Mouse (Mus musculus): ENCODE measurements around the gene Fam234a. TPM values are rescaled to one million over a fixed set of nuclear protein-coding genes. Genes with fewer than 3 reads are reported as not detected.
A peak's percentile ranks its signal among the peaks of the same experiment; 100 is the strongest.
"Not testable (repeated sequence)": the region's sequence is repeated elsewhere in the genome, so short reads cannot be mapped to it uniquely, and the experiment has no call there.

Fam234a gene
- 21.3 and 24.1 TPM in 2 replicates for polyA plus RNA-seq (2014; fragmentation: Nextera tagmentation; extraction: Ambion mirVana)

GRCm38 (mm10) chr17:26244101-26244841 lies at the start of gene Fam234a:
Fam234a (minus strand) TSS chr17:26244242.
- H3K36me3 ChIP-seq (ENCODE audit: control insufficient read depth, insufficient read depth, low read length): no peaks in the 10 kb centered on the region
- H3K9me3 ChIP-seq (ENCODE audit: control insufficient read depth, low read length): no peaks in the 10 kb centered on the region
- no peaks in the 10 kb centered on the region for H3K27me3 ChIP-seq (ENCODE audit: control insufficient read depth, insufficient read depth, low read length)
- H3K4me1 ChIP-seq (replicated peaks; ENCODE audit: control insufficient read depth, insufficient read depth, low read length): no peaks in the 10 kb centered on the region
- peak; percentile 99 for DNase-seq (ENCODE audit: low spot score)
- H3K27ac ChIP-seq (ENCODE audit: low read depth, low read length): 0 out of 2 replicates have a peak within 1 kb of the TSS, but pooled peaks have one; percentile 46
- H3K9ac ChIP-seq (ENCODE audit: low read length): peak within 1 kb of the TSS; percentile 69
- peak; percentile 97 for ATAC-seq (replicated peaks; ENCODE audit: low FRiP score)
- peak within 1 kb of the TSS; percentile 79 for H3K4me2 ChIP-seq (ENCODE audit: low read depth, low read length, severe bottlenecking)
- WGBS: 9% methylated on average over 33 of the region's 33 CpGs
- peak within 1 kb of the TSS; percentile 71 for H3K4me3 ChIP-seq (ENCODE audit: low read depth, low read length)

- no peak overlapping the region for H3K4me3 ChIP-seq (ENCODE audit: low read depth, low read length)
- H3K36me3 ChIP-seq (ENCODE audit: control insufficient read depth, insufficient read depth, low read length): peaks cover 6% of the 10 kb centered on the region; the same call in 1 of the 2 replicates
- DNase-seq (ENCODE audit: low spot score): no peak
- WGBS: 84% methylated on average over 4 of the region's 4 CpGs
- H3K4me2 ChIP-seq (ENCODE audit: low read depth, low read length, severe bottlenecking): no peak overlapping the region
- H3K9ac ChIP-seq (ENCODE audit: low read length): no peak overlapping the region
- no peak overlapping the region for H3K27ac ChIP-seq (ENCODE audit: low read depth, low read length)
- no peak for ATAC-seq (replicated peaks; ENCODE audit: low FRiP score)
- no peaks in the 10 kb centered on the region for H3K4me1 ChIP-seq (replicated peaks; ENCODE audit: control insufficient read depth, insufficient read depth, low read length)
- H3K27me3 ChIP-seq (ENCODE audit: control insufficient read depth, insufficient read depth, low read length): no peaks in the 10 kb centered on the region
- peaks cover 6% of the 10 kb centered on the region; the same call in 1 of the 2 replicates for H3K9me3 ChIP-seq (ENCODE audit: control insufficient read depth, low read length)
These were observed 45.4 kb upstream of the Fam234a start for GRCm38 (mm10) chr17:26289475-26289874.

GRCm38 (mm10) chr17:26286199-26286955 lies 42.3 kb upstream of the Fam234a start:
- Histone ChIP-seq H3K4me1 (replicated peaks; ENCODE audit: control insufficient read depth, insufficient read depth, low read length) (no peaks in the 10 kb centered on the region), H3K27ac (ENCODE audit: low read depth, low read length) (no peak overlapping the region), H3K4me3 (ENCODE audit: low read depth, low read length) (no peak overlapping the region), H3K36me3 (ENCODE audit: control insufficient read depth, insufficient read depth, low read length) (peaks cover 22% of the 10 kb centered on the region; the same call in 1 of the 2 replicates), H3K4me2 (ENCODE audit: low read depth, low read length, severe bottlenecking) (no peak overlapping the region), H3K9me3 (ENCODE audit: control insufficient read depth, low read length) (no peaks in the 10 kb centered on the region), H3K27me3 (ENCODE audit: control insufficient read depth, insufficient read depth, low read length) (no peaks in the 10 kb centered on the region), H3K9ac (ENCODE audit: low read length) (no peak overlapping the region)
- 83% methylated on average over 8 of the region's 8 CpGs for WGBS
- DNase-seq (ENCODE audit: low spot score) (no peak), ATAC-seq (replicated peaks; ENCODE audit: low FRiP score) (no peak)

- H3K9me3 ChIP-seq (ENCODE audit: control insufficient read depth, low read length): no peaks in the 10 kb centered on the region
- no peaks in the 10 kb centered on the region for H3K4me1 ChIP-seq (replicated peaks; ENCODE audit: control insufficient read depth, insufficient read depth, low read length)
- no peak overlapping the region for H3K4me2 ChIP-seq (ENCODE audit: low read depth, low read length, severe bottlenecking)
- H3K9ac ChIP-seq (ENCODE audit: low read length): no peak overlapping the region
- H3K4me3 ChIP-seq (ENCODE audit: low read depth, low read length): no peak overlapping the region
- no peaks in the 10 kb centered on the region for H3K27me3 ChIP-seq (ENCODE audit: control insufficient read depth, insufficient read depth, low read length)
- H3K36me3 ChIP-seq (ENCODE audit: control insufficient read depth, insufficient read depth, low read length): peaks cover 32% of the 10 kb centered on the region
- WGBS: 94% methylated on average over 4 of the region's 4 CpGs
- DNase-seq (ENCODE audit: low spot score) (peak; percentile 52), ATAC-seq (replicated peaks; ENCODE audit: low FRiP score) (no peak)
- H3K27ac ChIP-seq (ENCODE audit: low read depth, low read length): no peak overlapping the region
These were observed 32.7 kb upstream of the Fam234a start for GRCm38 (mm10) chr17:26276711-26277110.

GRCm38 (mm10) chr17:26275933-26276332 lies 31.9 kb upstream of the Fam234a start:
- Histone ChIP-seq H3K4me2 (ENCODE audit: low read depth, low read length, severe bottlenecking) (no peak overlapping the region), H3K9ac (ENCODE audit: low read length) (no peak overlapping the region), H3K27ac (ENCODE audit: low read depth, low read length) (no peak overlapping the region), H3K27me3 (ENCODE audit: control insufficient read depth, insufficient read depth, low read length) (no peaks in the 10 kb centered on the region), H3K36me3 (ENCODE audit: control insufficient read depth, insufficient read depth, low read length) (peaks cover 28% of the 10 kb centered on the region), H3K4me3 (ENCODE audit: low read depth, low read length) (no peak overlapping the region), H3K4me1 (replicated peaks; ENCODE audit: control insufficient read depth, insufficient read depth, low read length) (no peaks in the 10 kb centered on the region), H3K9me3 (ENCODE audit: control insufficient read depth, low read length) (no peaks in the 10 kb centered on the region)
- DNase-seq (ENCODE audit: low spot score) (no peak), ATAC-seq (replicated peaks; ENCODE audit: low FRiP score) (no peak)
- WGBS: 91% methylated on average over 13 of the region's 13 CpGs

- H3K27ac ChIP-seq (ENCODE audit: low read depth, low read length): no peak overlapping the region
- 89% methylated on average over 3 of the region's 3 CpGs for WGBS
- no peaks in the 10 kb centered on the region for H3K27me3 ChIP-seq (ENCODE audit: control insufficient read depth, insufficient read depth, low read length)
- no peak overlapping the region for H3K4me2 ChIP-seq (ENCODE audit: low read depth, low read length, severe bottlenecking)
- H3K36me3 ChIP-seq (ENCODE audit: control insufficient read depth, insufficient read depth, low read length): peaks cover 7% of the 10 kb centered on the region
- H3K4me1 ChIP-seq (replicated peaks; ENCODE audit: control insufficient read depth, insufficient read depth, low read length): no peaks in the 10 kb centered on the region
- no peaks in the 10 kb centered on the region for H3K9me3 ChIP-seq (ENCODE audit: control insufficient read depth, low read length)
- H3K4me3 ChIP-seq (ENCODE audit: low read depth, low read length): no peak overlapping the region
- no peak for ATAC-seq (replicated peaks; ENCODE audit: low FRiP score)
- H3K9ac ChIP-seq (ENCODE audit: low read length): no peak overlapping the region
- no peak for DNase-seq (ENCODE audit: low spot score)
These were observed 28.5 kb upstream of the Fam234a start for GRCm38 (mm10) chr17:26272586-26272985.

GRCm38 (mm10) chr17:26269577-26269976 lies 25.5 kb upstream of the Fam234a start:
- H3K27me3 ChIP-seq (ENCODE audit: control insufficient read depth, insufficient read depth, low read length); H3K9me3 ChIP-seq (ENCODE audit: control insufficient read depth, low read length); ATAC-seq (replicated peaks; ENCODE audit: low FRiP score); H3K9ac ChIP-seq (ENCODE audit: low read length); H3K36me3 ChIP-seq (ENCODE audit: control insufficient read depth, insufficient read depth, low read length); H3K4me1 ChIP-seq (replicated peaks; ENCODE audit: control insufficient read depth, insufficient read depth, low read length); DNase-seq (ENCODE audit: low spot score); H3K4me2 ChIP-seq (ENCODE audit: low read depth, low read length, severe bottlenecking); H3K27ac ChIP-seq (ENCODE audit: low read depth, low read length); H3K4me3 ChIP-seq (ENCODE audit: low read depth, low read length): not testable (repeated sequence)
- 95% methylated on average over 10 of the region's 10 CpGs for WGBS

- WGBS: 89% methylated on average over 1 of the region's 1 CpGs
- Histone ChIP-seq H3K27ac (ENCODE audit: low read depth, low read length) (no peak overlapping the region), H3K4me3 (ENCODE audit: low read depth, low read length) (no peak overlapping the region), H3K4me1 (replicated peaks; ENCODE audit: control insufficient read depth, insufficient read depth, low read length) (no peaks in the 10 kb centered on the region), H3K9ac (ENCODE audit: low read length) (no peak overlapping the region), H3K27me3 (ENCODE audit: control insufficient read depth, insufficient read depth, low read length) (no peaks in the 10 kb centered on the region), H3K36me3 (ENCODE audit: control insufficient read depth, insufficient read depth, low read length) (peaks cover 10% of the 10 kb centered on the region; the same call in 1 of the 2 replicates), H3K9me3 (ENCODE audit: control insufficient read depth, low read length) (no peaks in the 10 kb centered on the region), H3K4me2 (ENCODE audit: low read depth, low read length, severe bottlenecking) (no peak overlapping the region)
- ATAC-seq (replicated peaks; ENCODE audit: low FRiP score): no peak
- no peak for DNase-seq (ENCODE audit: low spot score)
These were observed 24.8 kb upstream of the Fam234a start for GRCm38 (mm10) chr17:26268851-26269250.
